Mouse (Mus musculus): ENCODE results near the gene Plb1. TPM values are rescaled to one million over a fixed set of nuclear protein-coding genes. Genes with fewer than 3 reads are reported as not detected.

Plb1 gene
- not detected for polyA plus RNA-seq (2017; shearing (Covaris generic))

GRCm38 (mm10) chr5:32232474-32232873 lies at the start of gene Plb1:
Gene Plb1 (plus strand): TSS chr5:32232708.

Other genes starting within 250 kb of the Plb1 start
- 1.1 TPM for gene Fosl2, start 96.9 kb upstream of the Plb1 start, polyA plus RNA-seq (2017; shearing (Covaris generic))
- gene Ppp1cb, start 226.1 kb downstream of the Plb1 start, polyA plus RNA-seq (2017; shearing (Covaris generic)), result 107 TPM